Mouse (Mus musculus) lung, adult 2 months (tissue): ENCODE data around the gene Vwa3a. TPM values are rescaled to one million over a fixed set of nuclear protein-coding genes. Genes with fewer than 3 reads are reported as not detected.

Experiments used
- DNase-seq: peaks from one replicate; pipeline ENCODE4 v3.0.0; 2022
- H3K4me1 ChIP-seq: fragments of 200-500 bp; 2 replicates; pipeline ENCODE4 v1.6.1; 2011; ENCODE audit warnings: low read length; ENCODE audit not compliant: control insufficient read depth, insufficient read depth
- H3K4me3 ChIP-seq: fragments of 200-500 bp; replicated peaks from 2 replicates; pipeline ENCODE3; 2011; ENCODE audit warnings: low read depth, mild to moderate bottlenecking, control low read depth, low read length; ENCODE audit errors: extremely low read depth
- CTCF ChIP-seq: fragments of 200-500 bp; IDR thresholded peaks from 2 replicates; pipeline ENCODE4 v1.5.1; 2011; ENCODE audit warnings: mild to moderate bottlenecking, low read length, control low read depth; ENCODE audit not compliant: insufficient read depth
- POLR2A ChIP-seq: fragments of 200-500 bp; IDR thresholded peaks from 2 replicates; pipeline ENCODE4 v1.6.1; 2011; ENCODE audit warnings: low read depth, mild to moderate bottlenecking, control low read depth, low read length, borderline replicate concordance; ENCODE audit errors: extremely low read depth
- WGBS: fragments of 180-500 bp; shearing (Covaris S2); methylation state at CpG from one replicate; pipeline ENCODE4 v1.1.7; 2018; 5-methylcytosine and 5-hydroxymethylcytosine counted together
- polyA plus RNA-seq: library from polyadenylated mRNA; depleted of rRNA; stranded (reverse); fragments of >200 nt; gene quantifications from 2 replicates; pipeline ENCODE4 v1.2.3, GENCODE M21; 2012

Vwa3a gene
- polyA plus RNA-seq, 1 experiment = 7.3 TPM

DNA sequence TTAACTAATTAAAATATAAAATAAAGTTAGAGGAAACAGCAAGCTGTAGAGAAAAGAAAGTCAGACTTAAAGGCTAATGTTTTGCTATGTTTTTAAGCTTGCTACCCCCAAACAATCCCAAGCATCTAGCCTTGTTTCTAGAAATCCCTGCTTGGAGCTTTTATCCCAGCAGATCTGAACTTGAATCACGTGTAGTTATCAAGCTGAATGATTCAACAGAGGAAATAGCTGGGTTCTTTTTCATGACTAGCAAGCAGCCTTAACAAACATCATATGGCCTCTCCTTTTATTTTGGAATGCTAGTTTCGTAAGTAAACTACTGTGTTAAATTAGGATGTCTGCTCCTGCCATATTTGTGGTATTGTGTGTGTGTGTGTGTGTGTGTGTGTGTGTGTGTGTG, 21.9 kb upstream of the Vwa3a start:
- Histone ChIP-seq H3K4me1 (no peaks in the 10 kb centered on the region), H3K4me3 (no peak overlapping the region)
- WGBS = 57% methylated on average over 2 of the region's 2 CpGs
- TF ChIP-seq CTCF = no peak
- TF ChIP-seq POLR2A = no peak
- no peak for DNase-seq

DNA sequence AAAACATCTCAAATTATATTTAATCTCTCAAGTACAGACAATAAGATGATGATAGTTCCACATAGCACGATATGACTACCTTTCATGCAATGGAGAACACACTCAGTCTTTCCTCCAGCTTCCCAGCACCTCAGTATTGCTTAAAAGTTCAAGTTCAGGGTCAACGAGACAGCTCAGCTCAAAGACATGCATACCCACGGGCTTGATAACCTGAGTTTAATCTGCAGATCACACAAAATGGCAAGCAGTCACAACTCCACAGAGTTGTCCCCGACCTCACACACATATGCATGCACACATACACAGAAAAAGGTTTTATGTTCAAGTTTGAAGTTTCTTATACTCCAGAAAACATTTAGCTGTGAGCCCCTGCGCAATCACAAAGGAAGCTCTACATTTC, 18.1 kb upstream of the Vwa3a start:
- WGBS = 83% methylated on average over 5 of the region's 5 CpGs

DNA sequence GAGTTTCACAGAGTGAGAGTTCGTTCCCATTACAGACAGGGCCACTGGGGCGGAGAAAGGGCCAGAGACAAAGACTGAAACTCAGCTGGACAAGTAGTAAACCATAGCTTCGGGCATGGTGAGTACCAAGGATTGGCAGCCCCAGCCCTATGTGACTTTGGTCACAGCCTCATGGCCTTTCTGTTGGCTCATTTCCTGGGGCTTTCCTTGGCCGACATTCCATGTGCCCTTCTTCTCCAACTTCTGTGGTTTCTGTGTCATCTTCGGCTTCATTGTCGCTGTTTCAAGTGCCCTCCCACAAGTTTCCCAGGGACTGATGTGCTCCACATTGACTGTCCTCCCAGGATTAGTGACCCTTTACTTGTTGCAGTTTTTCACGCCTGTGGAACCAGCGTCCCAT, 17.7 kb upstream of the Vwa3a start:
- TF ChIP-seq POLR2A (no peak), CTCF (no peak)
- Histone ChIP-seq H3K4me3 (no peak overlapping the region), H3K4me1 (no peaks in the 10 kb centered on the region)
- no peak for DNase-seq
- 80% methylated on average over 8 of the region's 8 CpGs for WGBS

More for the DNA sequence above, 18.1 kb upstream of the Vwa3a start:
- Histone ChIP-seq H3K4me1 (no peaks in the 10 kb centered on the region), H3K4me3 (no peak overlapping the region)
- no peak for DNase-seq
- TF ChIP-seq POLR2A (no peak), CTCF (no peak)

DNA sequence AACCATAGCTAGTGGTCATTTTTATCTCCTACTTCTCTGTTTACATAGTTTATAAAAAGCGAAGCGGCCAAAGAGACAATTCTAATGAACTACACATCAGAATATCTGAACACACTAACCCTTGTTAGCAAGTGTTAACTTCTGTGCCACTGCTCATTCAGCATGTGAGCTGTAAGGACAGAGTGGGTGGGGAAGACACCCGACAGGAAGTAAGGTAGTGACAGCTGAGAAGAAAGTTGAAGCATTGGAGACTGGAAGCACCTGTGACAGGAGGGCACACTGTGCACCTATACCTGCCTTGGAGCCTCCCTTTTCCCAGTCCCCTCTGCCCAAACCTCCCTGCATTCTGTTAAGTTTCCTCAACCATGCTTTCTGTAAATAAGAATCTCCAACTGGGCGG, 17.1 kb upstream of the Vwa3a start:
- TF ChIP-seq CTCF (no peak), POLR2A (no peak)
- no peak overlapping the region for H3K4me3 ChIP-seq
- no peaks in the 10 kb centered on the region for H3K4me1 ChIP-seq
- DNase-seq = no peak
- 73% methylated on average over 4 of the region's 4 CpGs for WGBS

DNA sequence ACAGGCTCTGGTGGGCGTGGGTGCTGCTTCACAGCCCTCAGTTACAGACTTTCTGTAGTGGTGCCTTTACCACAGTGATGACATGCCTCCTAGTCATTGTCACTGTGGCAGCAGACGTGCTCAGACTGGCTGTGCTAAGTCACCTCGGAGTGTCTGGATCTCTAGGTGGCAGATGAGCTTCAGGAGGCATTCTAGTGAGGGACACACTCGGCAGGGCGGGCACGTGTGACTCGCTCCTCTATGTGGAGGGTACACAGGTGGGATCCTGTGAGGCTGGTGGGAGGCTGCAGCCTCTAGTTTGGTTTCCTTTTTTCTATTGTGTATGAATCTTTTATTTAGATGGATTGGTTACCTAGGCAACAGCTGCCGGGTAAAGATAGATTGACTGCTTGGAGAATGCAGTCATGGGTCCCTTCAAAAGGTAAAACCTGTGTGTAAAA, 16.3 kb upstream of the Vwa3a start:
- Histone ChIP-seq H3K4me1 (no peaks in the 10 kb centered on the region), H3K4me3 (no peak overlapping the region)
- TF ChIP-seq POLR2A (no peak), CTCF (no peak)
- DNase-seq = no peak
- WGBS = 81% methylated on average over 8 of the region's 8 CpGs

DNA sequence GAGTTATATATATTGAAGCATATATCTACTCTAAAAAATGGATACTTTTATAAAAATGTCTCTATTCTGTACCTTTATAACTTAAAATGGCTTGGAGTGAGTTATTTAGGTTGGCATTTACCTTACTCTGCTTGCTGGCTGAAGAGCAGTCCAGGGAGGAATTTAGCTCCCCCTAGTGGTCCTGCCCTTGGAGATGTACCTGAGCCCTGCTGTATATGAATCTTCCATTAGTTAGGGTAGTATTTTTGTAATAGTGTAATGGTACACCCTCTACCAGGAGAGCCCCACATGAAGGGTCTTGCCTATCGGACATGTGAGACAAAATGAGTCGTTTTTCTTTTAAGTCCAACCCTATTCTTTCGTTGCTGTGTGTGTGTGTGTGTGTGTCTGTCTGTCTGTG, 11.5 kb upstream of the Vwa3a start:
- no peak for DNase-seq
- 78% methylated on average over 3 of the region's 3 CpGs for WGBS

DNA sequence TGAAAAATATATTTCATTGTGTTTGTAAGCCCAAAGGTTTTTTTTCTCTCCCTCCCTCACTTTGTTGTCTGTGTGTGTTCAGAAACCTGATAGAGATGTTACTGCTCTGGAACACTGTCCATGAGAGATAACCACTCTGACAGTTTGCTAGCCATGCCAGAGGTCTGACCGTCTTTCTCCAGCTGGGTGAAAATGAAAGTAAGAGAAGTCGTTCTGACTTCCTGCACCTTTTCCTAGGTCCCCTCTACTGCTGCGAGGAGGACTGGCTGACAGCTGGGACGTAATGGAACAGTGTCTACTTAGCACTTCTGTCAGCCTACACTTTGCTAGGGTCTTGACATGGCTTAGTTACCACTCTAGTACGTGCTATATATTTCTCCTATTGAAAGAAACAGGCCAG, 9.5 kb upstream of the Vwa3a start:
- H3K4me3 ChIP-seq = no peak overlapping the region
- TF ChIP-seq POLR2A = no peak
- TF ChIP-seq CTCF = no peak
- no peaks in the 10 kb centered on the region; the same call in 1 of the 2 replicates for H3K4me1 ChIP-seq
- 42% methylated on average over 5 of the region's 5 CpGs for WGBS
- DNase-seq = no peak

More for the DNA sequence above, 11.5 kb upstream of the Vwa3a start:
- Histone ChIP-seq H3K4me3 (no peak overlapping the region), H3K4me1 (no peaks in the 10 kb centered on the region; the same call in 1 of the 2 replicates)
- no peak for TF ChIP-seq POLR2A
- peak; percentile 73 for TF ChIP-seq CTCF

DNA sequence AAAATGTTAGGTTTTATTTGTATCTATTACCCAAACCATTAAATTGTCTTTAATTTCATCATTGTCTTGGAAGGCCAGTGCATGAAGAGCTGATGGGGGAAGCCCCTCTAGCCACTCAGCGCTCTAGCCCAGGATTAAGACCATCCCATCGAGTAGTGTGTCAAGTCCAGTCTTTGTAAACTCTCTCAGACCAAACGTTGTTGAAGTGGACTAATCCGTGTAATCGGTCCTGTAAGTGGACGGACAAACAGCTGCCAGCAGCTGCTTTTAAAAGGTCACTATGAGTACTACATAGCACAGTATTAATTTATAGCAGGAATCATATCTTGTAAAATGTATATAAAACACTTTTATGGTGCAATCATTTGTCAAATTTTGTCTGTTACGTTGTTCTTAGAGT, 6.2 kb upstream of the Vwa3a start:
- H3K4me1 ChIP-seq = no peaks in the 10 kb centered on the region; the same call in none of the 2 replicates
- TF ChIP-seq POLR2A (no peak), CTCF (no peak)
- no peak overlapping the region for H3K4me3 ChIP-seq
- WGBS = 60% methylated on average over 7 of the region's 7 CpGs
- no peak for DNase-seq

DNA sequence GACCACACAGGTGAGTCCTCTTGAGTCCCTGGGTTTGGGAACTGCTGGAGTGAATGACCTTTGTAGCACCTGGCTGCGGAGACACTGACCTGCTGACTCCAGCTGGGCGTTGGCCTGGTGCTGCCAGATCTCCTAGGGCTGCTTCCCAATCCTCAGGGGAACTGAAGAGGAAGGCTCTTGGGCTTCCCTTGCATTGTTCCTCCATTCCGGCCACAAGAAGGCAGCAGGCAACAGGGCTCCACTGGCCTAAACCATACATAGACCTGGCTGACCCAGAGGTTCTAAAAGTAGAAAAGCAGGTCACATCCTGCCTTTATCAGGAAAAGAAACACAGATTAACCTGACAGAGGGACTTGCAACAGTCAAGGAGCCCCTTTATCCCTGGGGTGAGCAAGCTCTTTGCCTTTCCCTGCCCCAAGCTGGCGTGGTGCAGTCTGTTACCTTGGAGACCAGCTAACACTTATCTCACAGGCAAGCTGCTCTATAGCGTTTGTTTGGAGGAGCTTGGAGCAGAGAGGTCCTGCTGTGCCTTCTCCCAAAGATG, 512 bp downstream of the Vwa3a start:
- peak; percentile 1; the same call in 1 of the 2 replicates for TF ChIP-seq CTCF
- no peak for TF ChIP-seq POLR2A
- no peak for DNase-seq

More for the DNA sequence above, 512 bp downstream of the Vwa3a start:
- H3K4me1 ChIP-seq = no peaks in the 10 kb centered on the region; the same call in 1 of the 2 replicates
- no peak overlapping the region for H3K4me3 ChIP-seq
- WGBS = 16% methylated on average over 5 of the region's 5 CpGs
